Mouse (Mus musculus) heart, postnatal 10 days (tissue): ENCODE measurements around the gene 9230104L09Rik. TPM values are rescaled to one million over a fixed set of nuclear protein-coding genes. Genes with fewer than 3 reads are reported as not detected.

ENCODE experiments used
- DNase-seq, 2 experiments: peaks; one replicate each; pipeline ENCODE4 v3.0.0; 2021
- intact Hi-C: fragments of 180-260 bp; cut with DNase I; formaldehyde crosslinking; loops from one replicate; pipeline ENCODE4 v1.15.1; 2025
- total RNA-seq, 2 experiments: library from RNA; stranded (reverse); gene quantifications; 2 replicates each; pipeline ENCODE4 v1.2.3; 2021

9230104L09Rik gene
- under 1 TPM in 1 of 2 experiments, not detected in 1; 0.43 TPM for total RNA-seq

- DNase-seq: peak in 1 of 2 experiments; percentile 42
- intact Hi-C loops: no loop called here
These were observed at the start of gene 9230104L09Rik for GRCm38 (mm10) chr2:148864966-148865365. TSS of gene 9230104L09Rik (minus strand) at chr2:148865038.

- intact Hi-C loops: loop anchor here (1.0 kb wide), 2 partner anchors 51 to 150 kb away; no protein-coding TSS in a partner anchor
These were observed 37.4 kb upstream of the 9230104L09Rik start for GRCm38 (mm10) chr2:148902286-148902685.

GRCm38 (mm10) chr2:148900305-148900704, 35.5 kb upstream of the 9230104L09Rik start:
- intact Hi-C loops: no loop called here
- DNase-seq: no peak

More at GRCm38 (mm10) chr2:148902286-148902685, 37.4 kb upstream of the 9230104L09Rik start:
- peak; percentile 72 to 80 for DNase-seq

GRCm38 (mm10) chr2:148896219-148896618, 31.4 kb upstream of the 9230104L09Rik start:
- intact Hi-C loops: no loop called here
- no peak for DNase-seq

- no peak for DNase-seq
- intact Hi-C loops: no loop called here
These were observed 28.3 kb upstream of the 9230104L09Rik start for GRCm38 (mm10) chr2:148893107-148893506.

GRCm38 (mm10) chr2:148890021-148890851, 25.4 kb upstream of the 9230104L09Rik start:
- DNase-seq: peak; percentile 56 to 71
- intact Hi-C loops: no loop called here

- intact Hi-C loops: no loop called here
- DNase-seq: no peak
These were observed 24.6 kb upstream of the 9230104L09Rik start for GRCm38 (mm10) chr2:148889331-148890010.

- no peak for DNase-seq
These were observed 24.0 kb upstream of the 9230104L09Rik start for GRCm38 (mm10) chr2:148888872-148889271.

GRCm38 (mm10) chr2:148884738-148885137, 19.9 kb upstream of the 9230104L09Rik start:
- DNase-seq: peak in 1 of 2 experiments; percentile 48
- intact Hi-C loops: no loop called here

More at GRCm38 (mm10) chr2:148888872-148889271, 24.0 kb upstream of the 9230104L09Rik start:
- intact Hi-C loops: no loop called here

- DNase-seq: peak; percentile 70 to 73
- intact Hi-C loops: loop anchor here (10.0 kb wide), 1 partner anchor 194 kb away; the partner anchor contains the start of gene Gzf1
These were observed 14.4 kb upstream of the 9230104L09Rik start for GRCm38 (mm10) chr2:148879199-148879598.

GRCm38 (mm10) chr2:148878641-148879130, 13.8 kb upstream of the 9230104L09Rik start:
- intact Hi-C loops: loop anchor here (10.0 kb wide), 1 partner anchor 194 kb away; the partner anchor contains the start of gene Gzf1
- DNase-seq: peak in 1 of 2 experiments; percentile 43

GRCm38 (mm10) chr2:148877016-148877770, 12.4 kb upstream of the 9230104L09Rik start:
- intact Hi-C loops: loop anchor here (10.0 kb wide), 1 partner anchor 192 kb away; the partner anchor contains the start of gene Gzf1
- DNase-seq: peak; percentile 60 to 69

- peak; percentile 96 to 97 for DNase-seq
- intact Hi-C loops: loop anchor here (2.0 to 10.0 kb wide), 2 partner anchors 25 to 191 kb away; partner anchors contain the start of gene Gzf1
These were observed 10.5 kb upstream of the 9230104L09Rik start, which contains the start of gene Cst3 for GRCm38 (mm10) chr2:148875335-148875811. TSS of gene Cst3 (minus strand) at chr2:148875692.

- peak; percentile 42 to 48 for DNase-seq
- intact Hi-C loops: loop anchor here (2.0 to 10.0 kb wide), 2 partner anchors 24 to 190 kb away; partner anchors contain the start of gene Gzf1
These were observed 9.9 kb upstream of the 9230104L09Rik start for GRCm38 (mm10) chr2:148874617-148875334.

GRCm38 (mm10) chr2:148874224-148874616, 9.4 kb upstream of the 9230104L09Rik start:
- intact Hi-C loops: loop anchor here (2.0 to 10.0 kb wide), 2 partner anchors 23 to 189 kb away; partner anchors contain the start of gene Gzf1
- DNase-seq: no peak

GRCm38 (mm10) chr2:148872860-148873259, 8.0 kb upstream of the 9230104L09Rik start:
- peak; percentile 60 to 61 for DNase-seq
- intact Hi-C loops: loop anchor here (10.0 kb wide), 1 partner anchor 188 kb away; the partner anchor contains the start of gene Gzf1

- DNase-seq: no peak
- intact Hi-C loops: loop anchor here (10.0 kb wide), 1 partner anchor 186 kb away; the partner anchor contains the start of gene Gzf1
These were observed 5.7 kb upstream of the 9230104L09Rik start for GRCm38 (mm10) chr2:148870526-148870925.

- intact Hi-C loops: no loop called here
These were observed 4.1 kb upstream of the 9230104L09Rik start for GRCm38 (mm10) chr2:148868959-148869358.

GRCm38 (mm10) chr2:148861693-148862092, 3.1 kb downstream of the 9230104L09Rik start:
- DNase-seq: no peak
- intact Hi-C loops: no loop called here

More at GRCm38 (mm10) chr2:148868959-148869358, 4.1 kb upstream of the 9230104L09Rik start:
- no peak for DNase-seq
